Mouse (Mus musculus) spleen, adult 2 months (tissue): ENCODE results near the gene Tlr3. TPM values are rescaled to one million over a fixed set of nuclear protein-coding genes. Genes with fewer than 3 reads are reported as not detected.

Experiments used
- DNase-seq, 2 experiments: peaks; one replicate each; pipeline versions ENCODE4 v3.0.0 to v3.0.0-alpha.2; 2012 to 2021; ENCODE audit warnings: low spot score in 2 of 2, low read depth in 1 of 2
- H3K27ac ChIP-seq: fragments of 200-500 bp; 2 replicates; pipeline ENCODE4 v1.5.1; 2012; ENCODE audit warnings: low read length, inconsistent platforms; ENCODE audit not compliant: insufficient read depth
- H3K27me3 ChIP-seq: fragments of 200-500 bp; 2 replicates; pipeline ENCODE4 v1.6.1; 2012; ENCODE audit warnings: mild to moderate bottlenecking, moderate library complexity, low read length, inconsistent platforms; ENCODE audit not compliant: control insufficient read depth, insufficient read depth
- H3K36me3 ChIP-seq: fragments of 200-500 bp; 2 replicates; pipeline ENCODE4 v1.6.1; 2012; ENCODE audit warnings: mild to moderate bottlenecking, low read length, inconsistent platforms; ENCODE audit not compliant: control insufficient read depth, insufficient read depth
- H3K4me1 ChIP-seq: fragments of 200-500 bp; 2 replicates; pipeline ENCODE4 v1.6.1; 2011; ENCODE audit warnings: inconsistent platforms; ENCODE audit not compliant: control insufficient read depth, insufficient read depth, insufficient read length
- H3K4me3 ChIP-seq: fragments of 200-500 bp; 2 replicates; pipeline ENCODE4 v1.5.1; 2011; ENCODE audit warnings: mild to moderate bottlenecking, inconsistent platforms; ENCODE audit not compliant: insufficient read depth, insufficient read length; ENCODE audit errors: extremely low read depth
- CTCF ChIP-seq: fragments of 200-500 bp; IDR thresholded peaks from 2 replicates; pipeline ENCODE4 v1.5.1; 2011; ENCODE audit warnings: mild to moderate bottlenecking, inconsistent platforms; ENCODE audit not compliant: insufficient read depth, insufficient read length, insufficient replicate concordance; ENCODE audit errors: extremely low read depth
- POLR2A ChIP-seq: fragments of 200-500 bp; IDR thresholded peaks from 2 replicates; pipeline ENCODE4 v1.6.1; 2011; ENCODE audit warnings: low read depth, low read length, inconsistent platforms
- WGBS: fragments of 180-500 bp; shearing (Covaris S2); methylation state at CpG from one replicate; pipeline ENCODE4 v1.1.7; 2018; 5-methylcytosine and 5-hydroxymethylcytosine counted together
- polyA plus RNA-seq: library from polyadenylated mRNA; depleted of rRNA; stranded (reverse); fragments of >200 nt; gene quantifications from 2 replicates; pipeline ENCODE4 v1.2.3, GENCODE M21; 2012; rRNA removed

The Tlr3 gene
- polyA plus RNA-seq, result 2.1 and 2.2 TPM in 2 replicates

DNA sequence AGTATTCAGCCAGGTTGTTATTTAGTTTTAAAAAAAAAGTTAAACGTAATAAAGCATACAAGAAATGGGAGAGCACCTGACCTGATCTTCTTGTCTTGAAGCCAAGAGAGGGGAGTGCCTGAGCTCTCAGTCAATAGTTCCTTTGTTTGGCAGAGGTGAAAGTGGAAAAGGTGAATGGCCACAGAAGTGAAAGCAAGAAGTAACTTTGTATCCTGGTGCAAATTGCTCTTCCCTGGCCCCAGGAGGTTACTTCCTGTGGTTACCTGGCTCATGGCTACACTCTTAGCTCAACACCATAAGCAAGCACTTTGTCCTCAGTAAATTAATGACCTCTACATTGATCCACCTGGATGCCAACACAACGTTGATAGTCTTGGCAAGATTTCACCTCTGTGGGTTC lies at the start of gene Tlr3:
Gene Tlr3, minus strand, starts transcription at position 199 of the 400 bp plus-strand sequence.
- peak within 1 kb of the TSS; percentile 76 for H3K4me3 ChIP-seq
- no peak for DNase-seq
- H3K4me1 ChIP-seq, result peaks cover 2% of the 10 kb centered on the region

DNA sequence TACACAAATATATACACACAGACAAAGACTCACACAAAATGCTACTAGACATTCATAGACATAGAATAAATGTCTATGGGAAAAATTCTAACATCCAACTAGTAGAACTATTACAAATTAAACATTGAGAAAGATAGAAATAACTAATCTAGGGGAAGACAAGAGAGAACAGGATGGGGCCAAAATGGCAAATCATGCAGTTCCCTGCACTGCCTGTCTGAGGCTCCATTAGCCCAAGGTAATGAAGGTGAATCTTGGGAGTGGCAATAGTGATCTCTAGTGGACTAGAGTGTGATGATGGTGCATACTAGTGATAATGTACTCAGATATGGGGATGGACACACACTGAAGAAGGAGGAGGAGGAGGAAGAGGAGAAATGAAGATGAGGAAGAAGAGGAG lies 47.0 kb upstream of the Tlr3 start:
- no peaks in the 10 kb centered on the region for H3K4me1 ChIP-seq
- no peak overlapping the region for H3K27ac ChIP-seq
- no peak overlapping the region for H3K4me3 ChIP-seq
- DNase-seq, result no peak
- H3K36me3 ChIP-seq, result no peaks in the 10 kb centered on the region
- TF ChIP-seq POLR2A (no peak), CTCF (no peak)
- H3K27me3 ChIP-seq, result no peaks in the 10 kb centered on the region

More for the DNA sequence above, at the start of gene Tlr3:
- WGBS, result 62% methylated on average over 2 of the region's 2 CpGs
- H3K27me3 ChIP-seq, result no peaks in the 10 kb centered on the region
- no peaks in the 10 kb centered on the region for H3K36me3 ChIP-seq
- H3K27ac ChIP-seq, result peak within 1 kb of the TSS; percentile 69
- no peak for TF ChIP-seq CTCF
- no peak for TF ChIP-seq POLR2A

DNA sequence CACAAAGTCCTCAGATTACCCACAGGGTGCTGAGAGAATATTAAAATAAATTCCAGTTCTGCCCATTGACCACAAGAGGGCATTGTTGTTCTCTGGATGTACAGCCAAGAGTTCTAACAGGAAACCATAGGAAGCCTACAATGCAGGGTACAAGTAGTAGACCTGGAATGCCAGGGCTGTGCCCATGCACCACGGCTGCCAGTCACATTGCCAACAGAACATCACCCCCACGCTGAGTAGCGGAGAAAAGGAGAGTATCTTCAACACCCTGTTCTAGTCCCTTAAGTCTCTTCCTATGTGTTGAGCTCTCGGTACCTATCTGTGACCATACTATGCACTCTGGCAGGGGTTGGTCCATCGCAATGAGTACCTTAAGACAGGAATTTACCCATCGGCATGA lies 43.5 kb upstream of the Tlr3 start:
- TF ChIP-seq CTCF, result no peak
- TF ChIP-seq POLR2A, result no peak
- DNase-seq, result no peak
- 63% methylated on average over 6 of the region's 6 CpGs for WGBS
- no peak overlapping the region for H3K27ac ChIP-seq
- no peak overlapping the region for H3K4me3 ChIP-seq
- no peaks in the 10 kb centered on the region for H3K36me3 ChIP-seq
- H3K27me3 ChIP-seq, result no peaks in the 10 kb centered on the region
- H3K4me1 ChIP-seq, result no peaks in the 10 kb centered on the region

DNA sequence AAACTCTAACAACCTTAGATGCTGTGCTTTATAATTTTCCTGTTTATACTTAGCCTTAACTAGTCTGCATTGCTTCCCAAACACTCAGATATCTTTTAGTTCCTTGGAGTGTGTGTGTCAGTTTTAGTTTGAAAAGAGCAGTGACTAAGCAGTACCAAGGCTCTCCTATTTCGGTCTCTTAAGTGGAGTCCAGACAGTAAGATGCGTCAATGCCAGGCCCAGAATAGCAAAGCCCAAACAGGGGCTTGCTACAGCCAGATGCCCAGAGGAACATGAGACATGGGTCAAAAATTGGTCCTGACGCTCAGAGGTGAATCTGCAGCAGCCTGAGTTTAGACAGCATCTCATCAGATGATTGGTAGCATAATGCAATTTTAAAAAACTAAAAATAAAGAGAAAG lies 41.2 kb upstream of the Tlr3 start:
- no peaks in the 10 kb centered on the region for H3K27me3 ChIP-seq
- 80% methylated on average over 3 of the region's 3 CpGs for WGBS
- no peak for DNase-seq
- no peaks in the 10 kb centered on the region for H3K36me3 ChIP-seq
- no peak overlapping the region for H3K27ac ChIP-seq
- no peak for TF ChIP-seq CTCF
- no peak for TF ChIP-seq POLR2A
- no peak overlapping the region for H3K4me3 ChIP-seq
- H3K4me1 ChIP-seq, result no peaks in the 10 kb centered on the region

- Histone ChIP-seq H3K4me3 (no peak overlapping the region), H3K27ac (no peak overlapping the region), H3K4me1 (no peaks in the 10 kb centered on the region), H3K27me3 (no peaks in the 10 kb centered on the region), H3K36me3 (no peaks in the 10 kb centered on the region)
- no peak for TF ChIP-seq CTCF
- no peak for TF ChIP-seq POLR2A
- no peak for DNase-seq
- WGBS, result 80% methylated on average over 3 of the region's 3 CpGs
These were observed 38.0 kb upstream of the Tlr3 start for GRCm38 (mm10) chr8:45448842-45449241.

- H3K27me3 ChIP-seq, result no peaks in the 10 kb centered on the region
- DNase-seq, result no peak
- no peaks in the 10 kb centered on the region for H3K4me1 ChIP-seq
- H3K27ac ChIP-seq, result no peak overlapping the region
- TF ChIP-seq POLR2A, result no peak
- no peak for TF ChIP-seq CTCF
- H3K36me3 ChIP-seq, result no peaks in the 10 kb centered on the region
- no peak overlapping the region for H3K4me3 ChIP-seq
- 73% methylated on average over 1 of the region's 1 CpGs for WGBS
These were observed 37.4 kb upstream of the Tlr3 start for GRCm38 (mm10) chr8:45448257-45448656.

DNA sequence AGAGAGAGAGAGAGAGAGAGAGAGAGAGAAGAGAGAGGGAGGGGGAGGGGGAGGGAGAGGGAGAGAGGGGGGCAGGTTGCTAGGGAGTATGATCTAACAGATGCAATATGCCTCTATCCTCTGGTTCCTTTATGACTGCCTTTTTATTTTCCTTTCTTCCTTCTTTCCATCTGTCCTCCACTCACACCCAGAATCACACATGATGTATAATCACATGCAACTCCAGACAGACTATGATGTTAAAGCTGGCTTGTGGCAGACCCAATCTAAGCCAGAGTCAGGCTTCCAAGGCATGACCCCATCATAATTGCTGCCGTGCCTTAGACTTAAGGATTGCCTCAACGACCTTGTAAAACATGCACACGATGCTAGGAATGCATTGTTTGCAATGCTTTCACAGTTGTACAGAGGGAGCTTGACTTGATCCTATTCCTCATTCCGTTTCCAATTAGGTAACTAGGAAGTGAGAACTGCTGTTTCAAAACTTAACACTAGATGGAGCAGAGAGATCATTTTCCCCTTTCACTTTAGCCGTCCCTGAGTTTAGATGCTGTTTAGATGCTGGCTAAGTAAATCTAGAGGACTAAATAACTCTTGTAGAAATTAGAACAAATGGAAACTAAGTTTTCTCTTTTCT lies 28.1 kb upstream of the Tlr3 start:
- no peaks in the 10 kb centered on the region for H3K27me3 ChIP-seq
- no peak for DNase-seq
- H3K4me1 ChIP-seq, result no peaks in the 10 kb centered on the region
- no peak overlapping the region for H3K4me3 ChIP-seq
- no peaks in the 10 kb centered on the region for H3K36me3 ChIP-seq
- WGBS, result 12% methylated on average over 5 of the region's 5 CpGs
- no peak for TF ChIP-seq CTCF
- TF ChIP-seq POLR2A, result no peak
- no peak overlapping the region for H3K27ac ChIP-seq

- TF ChIP-seq POLR2A (no peak), CTCF (no peak)
- Histone ChIP-seq H3K36me3 (no peaks in the 10 kb centered on the region), H3K27ac (no peak overlapping the region), H3K4me3 (no peak overlapping the region), H3K27me3 (no peaks in the 10 kb centered on the region), H3K4me1 (no peaks in the 10 kb centered on the region)
- no peak for DNase-seq
- 90% methylated on average over 7 of the region's 7 CpGs for WGBS
These were observed 9.3 kb upstream of the Tlr3 start for GRCm38 (mm10) chr8:45420151-45420550.
